Mouse (Mus musculus): Measurements from ENCODE around the gene Mmp14. TPM values are rescaled to one million over a fixed set of nuclear protein-coding genes. Genes with fewer than 3 reads are reported as not detected.
A peak's percentile ranks its signal among the peaks of the same experiment; 100 is the strongest.

The Mmp14 gene
- polyA plus RNA-seq, 1 experiment from 2014 or later: 56.0 TPM

DNA sequence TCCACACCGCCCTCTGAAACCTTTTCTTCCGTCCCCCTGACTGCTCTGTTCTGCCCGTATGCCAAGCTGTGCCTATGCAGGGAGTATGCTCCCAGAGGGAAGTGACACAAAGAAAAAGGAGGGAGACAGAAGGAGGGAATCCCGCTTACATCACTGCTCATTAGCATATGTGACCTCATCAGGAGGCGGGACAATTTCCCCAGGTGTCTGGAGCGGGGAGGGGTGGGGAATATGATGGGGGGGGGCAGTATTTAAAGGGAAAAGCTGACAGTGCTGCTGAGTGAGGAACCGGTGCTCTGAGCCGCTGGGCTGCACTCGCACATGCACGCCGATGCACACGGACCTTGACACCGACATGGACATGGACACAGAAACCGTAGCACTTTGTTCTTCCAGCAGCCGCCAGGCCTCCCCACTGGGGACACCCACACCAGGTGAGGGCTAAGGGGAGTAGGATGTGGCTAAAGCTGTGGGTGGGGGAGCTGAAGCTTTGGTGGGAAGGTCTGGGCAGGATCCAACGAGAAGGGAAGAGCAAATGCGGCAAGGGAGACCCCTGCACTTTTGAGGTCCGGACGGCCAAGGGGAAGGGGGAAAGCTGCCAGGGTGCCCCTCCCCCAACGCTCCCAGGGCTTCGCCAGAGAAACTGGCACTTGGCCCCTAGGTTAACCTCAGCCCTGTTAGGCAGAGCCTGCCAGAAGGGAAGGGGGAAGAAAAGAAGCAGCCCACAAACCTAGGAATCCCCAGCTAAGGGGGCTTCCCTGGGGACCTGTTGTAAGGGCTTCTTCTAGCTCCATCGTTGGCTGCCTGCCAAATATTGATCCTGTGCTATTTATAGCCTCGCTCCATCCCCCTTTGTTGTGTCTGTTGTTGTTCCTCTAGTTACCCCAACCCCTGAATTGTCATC is 44.8 kb downstream of the Mmp14 start, which contains the start of gene Rem2:
TSS of gene Rem2 (plus strand) at position 160 of the 904 bp plus-strand sequence.
- no peaks in the 10 kb centered on the region for H3K9me3 ChIP-seq (replicated peaks)
- H3K27me3 ChIP-seq (ENCODE audit: low read depth, poor library complexity, severe bottlenecking): peaks cover 58% of the 10 kb centered on the region
- H3K36me3 ChIP-seq: no peaks in the 10 kb centered on the region
- DNase-seq (ENCODE audit: low spot score): peak; percentile 78
- H3K27ac ChIP-seq (replicated peaks): peak within 1 kb of the TSS; percentile 91
- H3K4me3 ChIP-seq: peak within 1 kb of the TSS; percentile 71
- 2% methylated on average over 23 of the region's 23 CpGs for WGBS
- peaks cover 63% of the 10 kb centered on the region for H3K4me1 ChIP-seq

GRCm38 (mm10) chr14:54477172-54477909 is 45.9 kb downstream of the Mmp14 start:
- Histone ChIP-seq H3K9me3 (replicated peaks) (no peaks in the 10 kb centered on the region), H3K4me3 (peak overlapping the region; percentile 71), H3K27me3 (ENCODE audit: low read depth, poor library complexity, severe bottlenecking) (peaks cover 60% of the 10 kb centered on the region), H3K36me3 (no peaks in the 10 kb centered on the region), H3K4me1 (peaks cover 65% of the 10 kb centered on the region), H3K27ac (replicated peaks) (peak overlapping the region; percentile 91)
- 64% methylated on average over 15 of the region's 15 CpGs for WGBS
- no peak for DNase-seq (ENCODE audit: low spot score)

- no peaks in the 10 kb centered on the region for H3K36me3 ChIP-seq
- peak overlapping the region; percentile 79 for H3K27ac ChIP-seq (replicated peaks)
- H3K9me3 ChIP-seq (replicated peaks): no peaks in the 10 kb centered on the region
- H3K27me3 ChIP-seq (ENCODE audit: low read depth, poor library complexity, severe bottlenecking): peaks cover 60% of the 10 kb centered on the region
- WGBS: 1% methylated on average over 40 of the region's 40 CpGs
- H3K4me3 ChIP-seq: peak overlapping the region; percentile 53
- H3K4me1 ChIP-seq: peaks cover 65% of the 10 kb centered on the region
- DNase-seq (ENCODE audit: low spot score): peak; percentile 85
These were observed 48.1 kb downstream of the Mmp14 start for GRCm38 (mm10) chr14:54479451-54479920.

DNA sequence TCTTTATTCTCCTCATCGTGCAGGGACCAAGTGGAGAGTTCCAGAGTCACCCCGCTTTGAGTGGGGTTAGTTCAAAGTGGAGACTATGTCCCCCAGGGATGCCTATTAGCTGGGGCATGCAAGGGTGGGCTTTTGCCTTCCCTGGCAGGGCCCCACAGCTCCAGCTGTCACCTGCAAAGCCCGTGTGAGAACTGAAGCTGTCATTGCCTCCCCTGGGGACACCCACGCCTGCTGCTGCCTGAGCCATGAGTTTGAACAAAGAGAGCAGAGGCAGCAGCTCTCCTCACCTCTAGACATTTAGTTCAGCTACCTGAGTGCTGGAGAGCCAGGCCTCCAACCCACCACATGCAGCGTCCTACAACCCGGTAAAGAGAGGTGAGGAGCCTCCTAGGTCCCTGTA is 49.3 kb downstream of the Mmp14 start:
- peak overlapping the region; percentile 38; the same call in 1 of the 2 replicates for H3K27ac ChIP-seq (replicated peaks)
- H3K4me3 ChIP-seq: no peak overlapping the region
- 79% methylated on average over 6 of the region's 6 CpGs for WGBS
- no peaks in the 10 kb centered on the region for H3K36me3 ChIP-seq
- H3K9me3 ChIP-seq (replicated peaks): no peaks in the 10 kb centered on the region
- H3K27me3 ChIP-seq (ENCODE audit: low read depth, poor library complexity, severe bottlenecking): peaks cover 52% of the 10 kb centered on the region
- DNase-seq (ENCODE audit: low spot score): no peak
- peaks cover 56% of the 10 kb centered on the region for H3K4me1 ChIP-seq

GRCm38 (mm10) chr14:54481402-54481801 is 50.0 kb downstream of the Mmp14 start:
- H3K27ac ChIP-seq (replicated peaks): 0 out of 2 replicates have a peak overlapping the region, but pooled peaks have one; percentile 38
- DNase-seq (ENCODE audit: low spot score): no peak
- H3K4me1 ChIP-seq: peaks cover 49% of the 10 kb centered on the region
- H3K4me3 ChIP-seq: no peak overlapping the region
- H3K27me3 ChIP-seq (ENCODE audit: low read depth, poor library complexity, severe bottlenecking): peaks cover 50% of the 10 kb centered on the region
- H3K9me3 ChIP-seq (replicated peaks): no peaks in the 10 kb centered on the region
- H3K36me3 ChIP-seq: no peaks in the 10 kb centered on the region
- WGBS: 86% methylated on average over 8 of the region's 8 CpGs

DNA sequence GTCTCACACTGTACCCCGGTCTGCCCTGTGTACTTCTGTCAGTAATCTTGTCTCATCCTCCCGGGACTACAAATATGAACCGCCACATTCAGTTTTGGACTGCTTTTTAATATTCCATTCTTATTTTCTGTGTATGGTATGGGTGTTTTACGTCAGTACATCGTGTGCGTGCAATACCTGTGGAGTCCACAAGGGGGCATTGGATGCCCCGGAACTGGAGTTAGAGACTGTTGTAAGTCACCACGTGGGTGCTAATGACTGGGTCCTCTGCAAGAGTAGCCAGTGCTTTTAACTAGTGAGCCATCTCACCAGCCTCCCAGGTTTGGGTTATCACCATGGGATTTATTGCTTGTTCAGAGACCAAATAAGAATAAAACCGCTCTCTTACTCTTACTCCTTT is 51.1 kb downstream of the Mmp14 start:
- Histone ChIP-seq H3K36me3 (no peaks in the 10 kb centered on the region), H3K27ac (replicated peaks) (no peak overlapping the region), H3K4me1 (peaks cover 38% of the 10 kb centered on the region), H3K9me3 (replicated peaks) (no peaks in the 10 kb centered on the region), H3K27me3 (ENCODE audit: low read depth, poor library complexity, severe bottlenecking) (peaks cover 39% of the 10 kb centered on the region), H3K4me3 (no peak overlapping the region)
- WGBS: 33% methylated on average over 9 of the region's 9 CpGs
- DNase-seq (ENCODE audit: low spot score): peak; percentile 56

- 93% methylated on average over 7 of the region's 7 CpGs for WGBS
- Histone ChIP-seq H3K27ac (replicated peaks) (no peak overlapping the region), H3K4me3 (no peak overlapping the region), H3K4me1 (peaks cover 5% of the 10 kb centered on the region), H3K9me3 (replicated peaks) (no peaks in the 10 kb centered on the region), H3K27me3 (ENCODE audit: low read depth, poor library complexity, severe bottlenecking) (peaks cover 5% of the 10 kb centered on the region), H3K36me3 (no peaks in the 10 kb centered on the region)
- no peak for DNase-seq (ENCODE audit: low spot score)
These were observed 54.5 kb downstream of the Mmp14 start for GRCm38 (mm10) chr14:54485899-54486298.

DNA sequence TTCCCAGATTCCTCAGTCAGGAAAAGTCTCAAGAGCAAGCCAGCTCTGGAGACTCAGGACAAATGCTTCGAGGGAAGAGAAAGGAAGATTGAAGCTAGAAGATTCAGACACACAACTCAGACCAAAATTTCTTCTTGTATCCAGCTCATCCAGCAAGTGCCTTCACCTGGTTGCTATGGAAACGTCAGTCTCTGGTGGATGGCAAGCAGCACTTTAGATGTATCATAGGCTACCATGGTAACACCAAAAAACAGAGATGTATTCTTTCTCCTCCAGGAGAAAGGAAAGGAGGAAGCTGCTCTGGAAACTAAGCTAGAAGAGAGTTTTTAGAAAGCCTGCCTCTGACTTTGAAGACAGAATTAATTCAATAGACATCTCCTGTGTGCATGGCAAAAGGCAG is 56.3 kb downstream of the Mmp14 start:
- 70% methylated on average over 2 of the region's 2 CpGs for WGBS
- Histone ChIP-seq H3K36me3 (no peaks in the 10 kb centered on the region), H3K9me3 (replicated peaks) (no peaks in the 10 kb centered on the region), H3K4me1 (no peaks in the 10 kb centered on the region), H3K27me3 (ENCODE audit: low read depth, poor library complexity, severe bottlenecking) (no peaks in the 10 kb centered on the region), H3K4me3 (no peak overlapping the region), H3K27ac (replicated peaks) (no peak overlapping the region)
- DNase-seq (ENCODE audit: low spot score): no peak

- Histone ChIP-seq H3K4me1 (no peaks in the 10 kb centered on the region), H3K4me3 (no peak overlapping the region), H3K36me3 (no peaks in the 10 kb centered on the region), H3K27me3 (ENCODE audit: low read depth, poor library complexity, severe bottlenecking) (no peaks in the 10 kb centered on the region), H3K27ac (replicated peaks) (no peak overlapping the region), H3K9me3 (replicated peaks) (no peaks in the 10 kb centered on the region)
- no peak for DNase-seq (ENCODE audit: low spot score)
These were observed 56.9 kb downstream of the Mmp14 start for GRCm38 (mm10) chr14:54488350-54488749.

DNA sequence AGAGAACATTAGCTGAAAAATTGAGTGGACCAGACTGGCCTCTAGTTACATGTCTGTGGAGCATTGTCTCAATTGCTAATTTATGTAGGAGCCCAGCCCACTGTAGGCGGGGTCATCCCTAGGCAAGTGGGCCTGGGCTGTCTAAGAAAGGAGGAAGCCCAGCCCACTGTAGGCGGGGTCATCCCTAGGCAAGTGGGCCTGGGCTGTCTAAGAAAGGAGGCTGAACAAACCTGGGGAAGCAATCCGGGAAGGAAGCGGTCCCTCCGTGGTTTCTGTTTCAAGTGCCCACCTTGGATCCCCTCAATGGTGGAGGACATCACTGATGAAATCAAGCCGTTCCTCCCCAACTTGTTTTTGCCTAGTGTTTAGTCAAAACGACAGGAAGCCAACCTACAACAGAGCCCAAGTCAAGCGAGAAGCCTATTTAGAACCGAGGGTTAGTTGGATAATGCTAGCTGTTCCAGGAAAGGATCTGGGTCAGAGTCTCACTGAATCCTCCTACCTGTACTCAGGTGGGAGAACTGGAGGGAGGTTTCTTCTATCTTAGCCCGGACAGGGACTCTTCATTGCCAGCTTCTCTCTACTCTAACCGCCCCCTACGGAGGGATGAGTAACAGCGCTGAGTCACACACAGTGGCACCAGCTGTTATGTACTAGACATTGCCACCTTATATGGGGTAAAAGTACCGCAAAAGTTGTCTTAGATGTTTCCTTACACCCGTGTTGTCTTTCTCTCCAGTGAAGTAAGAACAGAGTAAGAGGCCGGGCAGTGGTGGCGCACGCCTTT is 61.1 kb downstream of the Mmp14 start:
- WGBS: 67% methylated on average over 18 of the region's 18 CpGs
- H3K36me3 ChIP-seq: no peaks in the 10 kb centered on the region

DNA sequence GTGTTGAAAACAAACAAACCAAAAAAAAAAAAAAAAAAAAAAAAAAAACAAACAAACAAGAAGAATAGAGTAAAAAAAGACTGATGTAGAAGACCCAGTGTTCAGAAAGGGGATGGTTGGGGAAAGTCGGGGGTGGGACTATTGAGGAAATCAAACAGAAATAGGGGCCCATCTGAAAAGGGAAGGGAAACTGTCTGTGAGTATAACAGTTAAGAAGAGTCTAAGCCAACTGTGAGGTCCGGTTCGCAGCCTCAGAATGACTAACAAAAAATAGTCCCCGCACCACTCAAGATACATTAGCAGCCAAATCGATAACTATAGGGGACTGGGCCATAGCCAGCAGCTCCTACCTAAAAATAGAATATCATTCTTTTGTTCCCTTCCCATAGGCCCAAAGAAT is 61.8 kb downstream of the Mmp14 start:
- H3K27me3 ChIP-seq (ENCODE audit: low read depth, poor library complexity, severe bottlenecking): no peaks in the 10 kb centered on the region
- no peaks in the 10 kb centered on the region for H3K9me3 ChIP-seq (replicated peaks)
- WGBS: 95% methylated on average over 5 of the region's 5 CpGs
- no peak overlapping the region for H3K27ac ChIP-seq (replicated peaks)
- no peaks in the 10 kb centered on the region for H3K36me3 ChIP-seq
- 0 out of 2 replicates have a peak, but pooled peaks cover 2% of the 10 kb centered on the region for H3K4me1 ChIP-seq
- H3K4me3 ChIP-seq: no peak overlapping the region
- DNase-seq (ENCODE audit: low spot score): no peak

More for the DNA sequence above, 61.1 kb downstream of the Mmp14 start:
- 0 out of 2 replicates have a peak, but pooled peaks cover 2% of the 10 kb centered on the region for H3K4me1 ChIP-seq
- no peaks in the 10 kb centered on the region for H3K27me3 ChIP-seq (ENCODE audit: low read depth, poor library complexity, severe bottlenecking)
- H3K4me3 ChIP-seq: no peak overlapping the region
- no peaks in the 10 kb centered on the region for H3K9me3 ChIP-seq (replicated peaks)
- no peak overlapping the region for H3K27ac ChIP-seq (replicated peaks)
- DNase-seq (ENCODE audit: low spot score): no peak

GRCm38 (mm10) chr14:54494234-54494633 is 62.8 kb downstream of the Mmp14 start:
- no peaks in the 10 kb centered on the region for H3K36me3 ChIP-seq
- no peaks in the 10 kb centered on the region for H3K9me3 ChIP-seq (replicated peaks)
- 2% methylated on average over 3 of the region's 3 CpGs for WGBS
- no peak overlapping the region for H3K4me3 ChIP-seq
- H3K27me3 ChIP-seq (ENCODE audit: low read depth, poor library complexity, severe bottlenecking): no peaks in the 10 kb centered on the region
- no peak overlapping the region for H3K27ac ChIP-seq (replicated peaks)
- 0 out of 2 replicates have a peak, but pooled peaks cover 2% of the 10 kb centered on the region for H3K4me1 ChIP-seq
- peak; percentile 72 for DNase-seq (ENCODE audit: low spot score)
